ENCODE assay signal across 8 mouse cellular contexts in the genomic region with DNA sequence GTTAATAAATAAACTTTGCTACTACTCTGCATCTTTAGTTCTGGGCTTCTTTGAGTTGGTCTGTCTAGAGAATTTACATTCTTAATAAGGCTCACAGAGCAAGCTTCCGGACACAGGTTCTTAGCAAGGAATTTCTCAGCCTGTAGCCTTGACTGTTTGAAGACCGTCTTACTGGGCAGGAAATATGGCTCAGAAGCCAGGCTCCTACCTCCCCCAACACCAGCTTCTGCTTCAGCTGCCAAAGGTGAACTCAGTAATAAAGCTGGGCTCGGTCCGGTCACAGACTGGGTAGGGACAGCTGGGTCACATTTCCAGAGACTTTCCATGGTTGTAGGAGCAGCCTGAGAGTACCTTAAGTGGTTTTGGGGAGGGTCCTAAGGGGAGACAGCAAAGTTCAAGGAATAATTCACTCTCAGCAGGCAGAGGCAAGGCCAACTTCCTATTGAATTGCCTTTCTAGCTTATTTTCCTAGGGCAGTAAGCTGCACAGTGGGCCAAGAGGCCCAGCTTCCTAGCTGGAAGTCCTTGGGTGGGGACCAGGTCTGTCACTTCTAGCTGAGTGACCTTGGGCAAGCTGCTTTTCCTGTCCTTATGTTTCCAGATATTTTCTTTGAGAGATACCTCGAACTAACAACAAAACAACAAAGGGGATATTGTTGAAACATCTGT. TPM values are rescaled to one million over a fixed set of nuclear protein-coding genes. Genes with fewer than 3 reads are reported as not detected.
DNase-seq lines count a peak whose midpoint lies in the region; ATAC-seq and TF ChIP-seq lines count a peak whose summit lies in the region.

No protein-coding gene starts in this region.

- WGBS in embryonic facial prominence, embryonic 12.5 days: 21% methylated on average over 5 of the region's 5 CpGs
- 47% methylated on average over 5 of the region's 5 CpGs for WGBS in hindbrain, embryonic 10.5 days
- WGBS in limb, embryonic 14.5 days: 27% methylated on average over 5 of the region's 5 CpGs

- peaks cover 6% of the 10 kb centered on the region; the same call in 1 of the 2 replicates for H3K27me3 ChIP-seq in embryonic facial prominence, embryonic 12.5 days
- H3K27me3 ChIP-seq in hindbrain, embryonic 10.5 days (ENCODE audit: insufficient read depth, poor library complexity, severe bottlenecking): peaks cover 25% of the 10 kb centered on the region
- peaks cover 13% of the 10 kb centered on the region; the same call in 1 of the 2 replicates for H3K27me3 ChIP-seq in limb, embryonic 14.5 days (ENCODE audit: control insufficient read depth, insufficient read depth, low read length)

- no peak overlapping the region for H3K9ac ChIP-seq in embryonic facial prominence, embryonic 12.5 days
- H3K9ac ChIP-seq in limb, embryonic 14.5 days (ENCODE audit: low read depth, low read length, severe bottlenecking): no peak overlapping the region

- no peaks in the 10 kb centered on the region for H3K9me3 ChIP-seq in embryonic facial prominence, embryonic 12.5 days
- no peaks in the 10 kb centered on the region for H3K9me3 ChIP-seq in hindbrain, embryonic 10.5 days
- no peaks in the 10 kb centered on the region for H3K9me3 ChIP-seq in limb, embryonic 14.5 days (ENCODE audit: control insufficient read depth, low read length)

- peaks cover 28% of the 10 kb centered on the region for H3K4me1 ChIP-seq in embryonic facial prominence, embryonic 12.5 days
- peaks cover 51% of the 10 kb centered on the region for H3K4me1 ChIP-seq in hindbrain, embryonic 10.5 days (replicated peaks)
- peaks cover 35% of the 10 kb centered on the region for H3K4me1 ChIP-seq in limb, embryonic 14.5 days (ENCODE audit: control insufficient read depth, insufficient read depth, low read length)

- H3K27ac ChIP-seq in embryonic facial prominence, embryonic 12.5 days: peak overlapping the region; percentile 55
- 0 out of 2 replicates have a peak overlapping the region, but pooled peaks have one; percentile 50 for H3K27ac ChIP-seq in hindbrain, embryonic 10.5 days
- peak overlapping the region; percentile 26; the same call in 1 of the 2 replicates for H3K27ac ChIP-seq in limb, embryonic 14.5 days (replicated peaks; ENCODE audit: low read depth, low read length)

- no peak overlapping the region for H3K4me3 ChIP-seq in embryonic facial prominence, embryonic 12.5 days
- no peak overlapping the region for H3K4me3 ChIP-seq in hindbrain, embryonic 10.5 days
- no peak overlapping the region for H3K4me3 ChIP-seq in limb, embryonic 14.5 days (replicated peaks; ENCODE audit: low read length)

- no peak for TF ChIP-seq POLR2A in limb, embryonic 14.5 days (IDR thresholded peaks at IDR 0.05; ENCODE audit: borderline replicate concordance, extremely low read depth, insufficient read depth, insufficient read length)

- peak overlapping the region; percentile 24 for H3K4me2 ChIP-seq in embryonic facial prominence, embryonic 12.5 days (replicated peaks)
- peak overlapping the region; percentile 94; the same call in 1 of the 2 replicates for H3K4me2 ChIP-seq in limb, embryonic 14.5 days (replicated peaks; ENCODE audit: low read depth, low read length, severe bottlenecking)

- H3K36me3 ChIP-seq in embryonic facial prominence, embryonic 12.5 days: no peaks in the 10 kb centered on the region
- no peaks in the 10 kb centered on the region for H3K36me3 ChIP-seq in hindbrain, embryonic 10.5 days
- H3K36me3 ChIP-seq in limb, embryonic 14.5 days (ENCODE audit: control insufficient read depth, insufficient read depth, low read length): no peaks in the 10 kb centered on the region

- peak; percentile 46 to 79 for DNase-seq in adrenal gland, adult (ENCODE audit: inconsistent age in 2 of 2, low spot score in 1 of 2)
- DNase-seq in adrenal gland, postnatal 10 days: no peak
- no peak for DNase-seq in hindbrain, embryonic 10.5 days (ENCODE audit: low spot score)
- DNase-seq in limb, embryonic 14.5 days (ENCODE audit: low spot score): no peak
- DNase-seq in urinary bladder, postnatal 25 days (ENCODE audit: low spot score): no peak
- DNase-seq in natural killer cell, adult 2 months (ENCODE audit: low spot score in 2 of 2): no peak

- ATAC-seq in embryonic facial prominence, embryonic 12.5 days (ENCODE audit: insufficient number of reproducible peaks, insufficient read depth, low FRiP score, low TSS enrichment): no peak
- ATAC-seq in limb, embryonic 14.5 days (ENCODE audit: low FRiP score, low read depth): no peak
- ATAC-seq in cerebellum, adult (ENCODE audit: insufficient number of reproducible peaks, low FRiP score, low TSS enrichment): no peak

RNA-seq across cellular contexts. Expression of gene Limch1, which starts 3.0 kb away (rescaled TPM):
- total RNA-seq in adrenal gland, postnatal 10 days (2021): 100 to 1,000 TPM in 1 of 2 experiments, 10 to 100 TPM in 1; 69.5 to 100 TPM
- 61.6 and 61.9 TPM in 2 replicates for polyA plus RNA-seq in embryonic facial prominence, embryonic 12.5 days (2016; fragmentation: Nextera tagmentation; extraction: Ambion mirVana)
- 49.0 and 49.2 TPM in 2 replicates for polyA plus RNA-seq in hindbrain, embryonic 10.5 days (2016; fragmentation: Nextera tagmentation; extraction: Ambion mirVana)
- polyA plus RNA-seq in limb, embryonic 14.5 days (2012; rRNA removed): 40.0 and 44.4 TPM in 2 replicates
- polyA plus RNA-seq in limb, embryonic 14.5 days (2014; fragmentation: Nextera tagmentation; extraction: Ambion mirVana): 85.3 and 98.4 TPM in 2 replicates

Comparison
In these comparisons a context has a peak if more than half of its experiments do, and no peak if none do; other contexts are left out.
1. DNase-seq: peak in adrenal gland, adult (2 of 2); none in adrenal gland, postnatal 10 days (single experiment), hindbrain, embryonic 10.5 days (single experiment), limb, embryonic 14.5 days (single experiment), urinary bladder, postnatal 25 days (single experiment) and natural killer cell, adult 2 months (0 of 2).
2. Peak in every context shown above with its lines, with median percentiles within 50 percentile points of each other: H3K27ac ChIP-seq.